Mouse (Mus musculus): ENCODE measurements around the gene Ubc.
"Not testable (repeated sequence)": the region's sequence is repeated elsewhere in the genome, so short reads cannot be mapped to it uniquely, and the experiment has no call there.

Ubc gene

GRCm38 (mm10) chr5:125389579-125390441 is at the start of gene Ubc:
Gene Ubc, minus strand, starts transcription at chr5:125390202.
- DNase-seq: peak; percentile 93

GRCm38 (mm10) chr5:125434347-125434746 is 44.3 kb upstream of the Ubc start:
- not testable (repeated sequence) for DNase-seq

GRCm38 (mm10) chr5:125433793-125434337 is 43.9 kb upstream of the Ubc start, which contains the start of gene Dhx37:
Gene Dhx37, minus strand, starts transcription at chr5:125434121.
- peak; percentile 94 for DNase-seq

- DNase-seq: not testable (repeated sequence)
Measured at GRCm38 (mm10) chr5:125432324-125432723, 42.3 kb upstream of the Ubc start.

GRCm38 (mm10) chr5:125426343-125426742 is 36.3 kb upstream of the Ubc start:
- DNase-seq: no peak

- no peak for DNase-seq
Measured at GRCm38 (mm10) chr5:125425698-125426276, 35.8 kb upstream of the Ubc start.

- no peak for DNase-seq
Measured at GRCm38 (mm10) chr5:125419124-125419523, 29.1 kb upstream of the Ubc start.

GRCm38 (mm10) chr5:125418636-125419035 is 28.6 kb upstream of the Ubc start:
- no peak for DNase-seq

- DNase-seq: no peak
Measured at GRCm38 (mm10) chr5:125416183-125416582, 26.2 kb upstream of the Ubc start.

GRCm38 (mm10) chr5:125413763-125414162 is 23.8 kb upstream of the Ubc start:
- DNase-seq: no peak

GRCm38 (mm10) chr5:125412536-125412935 is 22.5 kb upstream of the Ubc start:
- DNase-seq: not testable (repeated sequence)

GRCm38 (mm10) chr5:125411972-125412530 is 22.0 kb upstream of the Ubc start:
- DNase-seq: peak; percentile 75

- no peak for DNase-seq
Measured at GRCm38 (mm10) chr5:125409348-125410090, 19.5 kb upstream of the Ubc start.

- DNase-seq: peak; percentile 85
Measured at GRCm38 (mm10) chr5:125408842-125409241, 18.8 kb upstream of the Ubc start.

- no peak for DNase-seq
Measured at GRCm38 (mm10) chr5:125407910-125408575, 18.0 kb upstream of the Ubc start.

GRCm38 (mm10) chr5:125407020-125407830 is 17.2 kb upstream of the Ubc start:
- no peak for DNase-seq

- DNase-seq: peak; percentile 74
Measured at GRCm38 (mm10) chr5:125406322-125407016, 16.5 kb upstream of the Ubc start.

GRCm38 (mm10) chr5:125405546-125406248 is 15.7 kb upstream of the Ubc start:
- peak; percentile 92 for DNase-seq

- DNase-seq: peak; percentile 51
Measured at GRCm38 (mm10) chr5:125404903-125405545, 15.0 kb upstream of the Ubc start.

- no peak for DNase-seq
Measured at GRCm38 (mm10) chr5:125404536-125404902, 14.5 kb upstream of the Ubc start.
